Mouse (Mus musculus) MEL (cell line): Measurements from ENCODE around the gene Vps26b. TPM values are rescaled to one million over a fixed set of nuclear protein-coding genes. Genes with fewer than 3 reads are reported as not detected.
A peak's percentile ranks its signal among the peaks of the same experiment; 100 is the strongest.

Experiments used
- DNase-seq: peaks from one replicate; pipeline ENCODE4 v3.0.0; 2011; ENCODE audit warnings: low read depth, low spot score
- H3K27ac ChIP-seq: 2 replicates; pipeline ENCODE4 v1.5.1; 2012; ENCODE audit warnings: low read depth, mild to moderate bottlenecking, control low read depth, low read length, moderate library complexity; ENCODE audit not compliant: control insufficient read depth
- H3K27me3 ChIP-seq, 2 experiments: fragments of 150-350 bp in 1 of 2; sonication (generic) in 1 of 2; 2 replicates each; pipeline ENCODE4 v1.6.1; 2012; ENCODE audit warnings: low read length in 2 of 2, mild to moderate bottlenecking in 2 of 2, improper control_type of control experiment in 1 of 2, moderate library complexity in 1 of 2; ENCODE audit not compliant: insufficient read depth in 2 of 2, control insufficient read depth in 1 of 2
- H3K36me3 ChIP-seq, 2 experiments: 2 replicates each; pipeline ENCODE4 v1.6.1; 2012 to 2014; ENCODE audit warnings: low read length in 2 of 2, improper control_type of control experiment in 1 of 2, inconsistent platforms in 1 of 2, mild to moderate bottlenecking in 1 of 2; ENCODE audit not compliant: insufficient read depth in 2 of 2, control insufficient read depth in 1 of 2
- H3K4me1 ChIP-seq, 2 experiments: fragments of 150-350 bp in 1 of 2; sonication (generic) in 1 of 2; 2 replicates each; pipeline ENCODE4 v1.6.1; 2012; ENCODE audit warnings: low read length in 2 of 2, improper control_type of control experiment in 1 of 2, mild to moderate bottlenecking in 1 of 2; ENCODE audit not compliant: insufficient read depth in 2 of 2, control insufficient read depth in 1 of 2
- H3K4me3 ChIP-seq, 2 experiments: fragments of 150-350 bp in 1 of 2; sonication (generic) in 1 of 2; 2 replicates each; pipeline ENCODE4 v1.5.1; 2012; ENCODE audit warnings: low read depth in 2 of 2, low read length in 2 of 2, mild to moderate bottlenecking in 2 of 2, moderate library complexity in 2 of 2, control low read depth in 1 of 2, improper control_type of control experiment in 1 of 2; ENCODE audit not compliant: control insufficient read depth in 1 of 2, insufficient read depth in 1 of 2
- H3K79me2 ChIP-seq: 2 replicates; pipeline ENCODE4 v1.6.1; 2012; ENCODE audit warnings: mild to moderate bottlenecking, low read length, moderate library complexity; ENCODE audit not compliant: control insufficient read depth, poor library complexity, insufficient read depth
- H3K9ac ChIP-seq: 2 replicates; pipeline ENCODE4 v1.6.1; 2012; ENCODE audit warnings: low read depth, mild to moderate bottlenecking, control low read depth, low read length, moderate library complexity; ENCODE audit not compliant: control insufficient read depth, poor library complexity, severe bottlenecking
- H3K9me3 ChIP-seq: fragments of 150-350 bp; sonication (generic); replicated peaks from 2 replicates; pipeline ENCODE4 v1.6.1; 2012; ENCODE audit warnings: mild to moderate bottlenecking, low read length, improper control_type of control experiment, moderate library complexity; ENCODE audit not compliant: insufficient read depth
- CHD1 ChIP-seq: IDR thresholded peaks from 2 replicates; pipeline ENCODE4 v1.6.1; 2012; ENCODE audit warnings: low read depth, mild to moderate bottlenecking, inconsistent platforms, low read length, improper control_type of control experiment
- CHD2 ChIP-seq: IDR thresholded peaks from 2 replicates; pipeline ENCODE4 v1.6.1; 2011; ENCODE audit warnings: low read length, improper control_type of control experiment
- E2F4 ChIP-seq: IDR thresholded peaks from 2 replicates; pipeline ENCODE4 v1.6.1; 2011; ENCODE audit warnings: low read depth, low read length, improper control_type of control experiment, borderline replicate concordance
- HCFC1 ChIP-seq: IDR thresholded peaks from 2 replicates; pipeline ENCODE4 v1.6.1; 2012; ENCODE audit warnings: low read depth, mild to moderate bottlenecking, inconsistent platforms, low read length, improper control_type of control experiment, moderate library complexity
- MAX ChIP-seq: IDR thresholded peaks from 2 replicates; pipeline ENCODE4 v1.6.1; 2011; ENCODE audit warnings: low read length, improper control_type of control experiment
- MEF2A ChIP-seq: IDR thresholded peaks from 2 replicates; pipeline ENCODE4 v1.6.1; 2014; ENCODE audit warnings: low read depth, mild to moderate bottlenecking, inconsistent platforms, low read length, improper control_type of control experiment; ENCODE audit not compliant: poor library complexity, insufficient replicate concordance, severe bottlenecking; ENCODE audit errors: extremely low read depth
- MYC ChIP-seq: IDR thresholded peaks from 2 replicates; pipeline ENCODE4 v1.6.1; 2011; ENCODE audit warnings: low read depth, mild to moderate bottlenecking, low read length, improper control_type of control experiment, moderate library complexity
- NELFE ChIP-seq: IDR thresholded peaks from 2 replicates; pipeline ENCODE4 v1.6.1; 2011; ENCODE audit warnings: low read depth, low read length, improper control_type of control experiment
- NRF1 ChIP-seq: IDR thresholded peaks from 2 replicates; pipeline ENCODE4 v1.6.1; 2014; ENCODE audit warnings: low read depth, mild to moderate bottlenecking, inconsistent platforms, low read length, improper control_type of control experiment, moderate library complexity; ENCODE audit not compliant: poor library complexity, insufficient read depth, severe bottlenecking
- POLR2A ChIP-seq, 2 experiments: IDR thresholded peaks; 2 replicates each; pipeline ENCODE4 v1.6.1; 2011 to 2012; ENCODE audit warnings: low read length in 2 of 2, mild to moderate bottlenecking in 2 of 2, control low read depth in 1 of 2, improper control_type of control experiment in 1 of 2, low read depth in 1 of 2, moderate library complexity in 1 of 2; ENCODE audit not compliant: control insufficient read depth in 1 of 2, insufficient read depth in 1 of 2, poor library complexity in 1 of 2
- POLR2AphosphoS2 ChIP-seq: IDR thresholded peaks from 2 replicates; pipeline ENCODE4 v1.6.1; 2011; ENCODE audit warnings: low read length, improper control_type of control experiment
- RCOR1 ChIP-seq: IDR thresholded peaks from 2 replicates; pipeline ENCODE4 v1.6.1; 2012; ENCODE audit warnings: low read depth, mild to moderate bottlenecking, inconsistent platforms, low read length, improper control_type of control experiment
- TBP ChIP-seq: IDR thresholded peaks from 2 replicates; pipeline ENCODE4 v1.8.0; 2011; ENCODE audit warnings: low read depth, low read length, improper control_type of control experiment
- USF1 ChIP-seq: IDR thresholded peaks from 2 replicates; pipeline ENCODE4 v1.6.1; 2014; ENCODE audit warnings: low read depth, mild to moderate bottlenecking, inconsistent platforms, low read length, improper control_type of control experiment, moderate library complexity
- ZC3H11A ChIP-seq: IDR thresholded peaks from 2 replicates; pipeline ENCODE4 v1.6.1; 2012; ENCODE audit warnings: low read depth, mild to moderate bottlenecking, inconsistent platforms, low read length, improper control_type of control experiment
- ZMIZ1 ChIP-seq: IDR thresholded peaks from 2 replicates; pipeline ENCODE4 v1.6.1; 2012; ENCODE audit warnings: low read depth, mild to moderate bottlenecking, inconsistent platforms, low read length, improper control_type of control experiment, moderate library complexity
- ZNF384 ChIP-seq: IDR thresholded peaks from 2 replicates; pipeline ENCODE4 v1.6.1; 2012; ENCODE audit warnings: low read depth, mild to moderate bottlenecking, inconsistent platforms, low read length, improper control_type of control experiment
- polyA plus RNA-seq, 2 experiments: library from polyadenylated mRNA; stranded (reverse) in 1 of 2; unstranded in 1 of 2; fragments of >175 nt in 1 of 2; fragments of >200 nt in 1 of 2; gene quantifications; 2 replicates each; pipeline versions ENCODE4 v1.2.1 to v1.2.4; 2012; ENCODE audit warnings: low replicate concordance in 2 of 2, low read depth in 1 of 2; ENCODE audit not compliant: insufficient read length in 2 of 2, insufficient read depth in 1 of 2, missing spikeins in 1 of 2
- total RNA-seq: library from RNA; depleted of rRNA; stranded (reverse); fragments of 300-350 nt; gene quantifications from 2 replicates; pipeline ENCODE4 v1.2.3, GENCODE M21; 2012

The Vps26b gene
- total and polyA plus RNA-seq, 3 experiments, result 36.1 to 36.4 TPM; not detected in 1

DNA sequence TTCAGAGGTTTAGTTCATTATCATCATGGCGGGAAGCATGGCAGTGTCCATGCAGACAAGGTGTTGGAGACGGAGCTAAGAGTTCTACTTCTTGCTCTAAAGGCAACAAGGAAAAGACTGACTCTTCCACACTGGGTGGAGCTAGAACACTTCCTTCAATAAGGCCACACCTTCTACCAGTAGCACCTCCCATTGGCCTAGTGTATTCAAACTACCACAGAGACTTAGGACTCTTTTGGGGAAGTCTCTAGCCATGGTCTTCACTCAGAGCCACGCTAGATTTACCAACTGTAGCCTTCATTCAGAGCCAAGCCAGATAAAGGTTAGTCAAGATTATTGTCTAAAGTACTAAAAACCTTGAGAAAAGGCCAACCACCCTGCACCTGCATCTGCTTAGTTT lies 32.8 kb downstream of the Vps26b start:
- Histone ChIP-seq H3K36me3 (peaks cover 0 to 30% of the 10 kb centered on the region in 2 experiments; a peak in 2 of 4 replicates), H3K27me3 (no peaks in the 10 kb centered on the region), H3K4me3 (no peak overlapping the region)
- peak; percentile 87 for DNase-seq
- TF ChIP-seq HCFC1, result 0 out of 2 replicates have a peak, but pooled peaks have one; percentile 11
- TF ChIP-seq MAX, result no peak
- peak; percentile 54; the same call in 1 of the 2 replicates for TF ChIP-seq TBP
- TF ChIP-seq, all 39 proteins: peak for 2
- Histone ChIP-seq H3K9me3 (no peaks in the 10 kb centered on the region), H3K27ac (no peak overlapping the region), H3K79me2 (peaks cover 15% of the 10 kb centered on the region), H3K4me1 (peaks cover 6 to 12% of the 10 kb centered on the region in 2 experiments), H3K9ac (no peak overlapping the region)

DNA sequence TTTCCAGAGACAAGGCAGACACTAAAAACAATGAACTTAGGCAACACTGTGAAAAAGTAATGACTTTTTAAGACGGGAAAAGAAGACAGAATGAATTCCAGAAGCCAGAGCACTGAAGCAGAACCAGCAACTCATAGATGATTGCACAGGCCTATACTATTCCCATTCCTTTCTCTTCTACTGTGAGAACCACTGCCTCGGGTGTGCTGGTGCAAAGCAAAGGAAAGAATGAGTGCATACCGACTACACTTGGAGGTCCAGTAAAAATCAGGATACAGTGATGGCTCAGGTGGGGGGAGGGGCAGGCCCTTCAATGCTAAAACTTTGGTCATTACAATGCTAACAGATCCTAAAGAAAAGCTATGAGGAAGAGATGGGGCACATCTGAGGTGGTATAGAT lies 36.0 kb downstream of the Vps26b start:
- TF ChIP-seq POLR2AphosphoS2 (no peak), MAX (no peak), MEF2A (no peak), ZNF384 (no peak), USF1 (no peak), POLR2A (IDR thresholded peaks at IDR 0.05; ENCODE audit: control insufficient read depth in 1 of 2, insufficient read depth in 1 of 2, low read depth in 1 of 2, low read length in 2 of 2, poor library complexity in 1 of 2) (no peak), E2F4 (no peak), CHD2 (no peak)
- H3K36me3 ChIP-seq, result peaks cover 0 to 15% of the 10 kb centered on the region in 2 experiments; a peak in 2 of 4 replicates

DNA sequence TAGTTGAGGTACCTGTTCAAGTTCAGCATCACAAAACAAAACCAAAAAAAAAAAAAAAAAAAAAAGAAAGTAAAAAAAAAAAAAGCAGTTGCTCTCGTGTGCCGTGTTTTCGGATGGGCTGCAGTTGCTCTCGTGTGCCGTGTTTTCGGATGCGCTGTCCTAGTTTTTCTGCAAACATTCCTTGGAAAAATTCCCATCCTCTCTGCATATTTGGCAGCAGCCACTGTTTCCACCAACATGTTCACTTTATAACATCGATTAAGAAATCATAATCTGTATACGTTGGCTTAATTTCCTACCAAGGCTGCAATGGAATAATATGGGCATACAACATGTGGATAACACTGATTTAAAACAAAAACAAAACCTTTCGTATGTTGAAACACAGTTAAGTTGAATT lies 36.7 kb downstream of the Vps26b start:
- Histone ChIP-seq H3K9me3 (no peaks in the 10 kb centered on the region), H3K27me3 (no peaks in the 10 kb centered on the region), H3K36me3 (peaks cover 0 to 12% of the 10 kb centered on the region in 2 experiments; a peak in 3 of 4 replicates), H3K4me3 (no peak overlapping the region), H3K79me2 (no peaks in the 10 kb centered on the region; the same call in 1 of the 2 replicates), H3K27ac (no peak overlapping the region), H3K9ac (no peak overlapping the region), H3K4me1 (peaks cover 2 to 8% of the 10 kb centered on the region in 2 experiments)
- TF ChIP-seq NELFE, result no peak
- TF ChIP-seq MEF2A, result no peak
- TF ChIP-seq CHD1, result no peak
- TF ChIP-seq NRF1, result no peak
- TF ChIP-seq RCOR1, result no peak
- TF ChIP-seq USF1, result no peak
- no peak for TF ChIP-seq ZMIZ1
- TF ChIP-seq CHD2, result no peak
- no peak for TF ChIP-seq ZC3H11A
- no peak for TF ChIP-seq MYC
- no peak for TF ChIP-seq E2F4
- no peak for TF ChIP-seq ZNF384
- DNase-seq, result no peak

More for the DNA sequence above, 36.0 kb downstream of the Vps26b start:
- Histone ChIP-seq H3K79me2 (peaks cover 1% of the 10 kb centered on the region), H3K27ac (no peak overlapping the region), H3K4me3 (no peak overlapping the region), H3K4me1 (peaks cover 2 to 8% of the 10 kb centered on the region in 2 experiments), H3K9ac (no peak overlapping the region), H3K9me3 (no peaks in the 10 kb centered on the region), H3K27me3 (no peaks in the 10 kb centered on the region)
- no peak for DNase-seq
